Mouse (Mus musculus): ENCODE data around the gene Kif1bp.

DNA sequence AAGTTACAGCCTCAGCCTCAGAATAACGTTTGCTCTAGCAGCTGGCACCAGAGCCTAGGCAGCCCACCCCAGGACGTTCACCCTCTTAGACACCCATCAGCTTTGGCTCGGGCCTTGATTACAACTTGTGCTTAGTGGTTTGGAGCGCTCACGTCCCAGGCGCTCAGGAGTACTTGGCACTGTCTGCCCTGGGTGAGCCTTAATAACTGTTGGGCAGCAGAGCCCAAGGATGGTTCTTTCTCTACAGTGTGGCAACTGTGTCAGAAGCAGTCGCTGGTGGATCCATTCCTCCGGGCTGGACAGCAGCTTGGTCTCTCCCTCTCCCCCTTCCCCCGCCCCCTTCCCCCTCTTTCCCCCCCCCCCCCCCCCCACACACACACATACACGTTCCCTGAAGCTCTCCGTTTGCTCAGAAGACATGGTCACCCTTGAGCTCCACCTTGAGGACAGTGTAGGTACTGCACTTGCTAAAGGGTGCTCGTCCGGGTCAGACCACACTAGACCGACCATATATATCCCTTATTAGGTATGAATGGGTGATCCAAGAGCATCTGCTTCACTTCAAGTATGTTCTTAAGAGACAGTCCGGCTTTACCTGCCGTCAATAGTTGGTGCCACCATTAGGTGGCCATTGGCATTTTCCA is 28.6 kb downstream of the Kif1bp start:
- TF ChIP-seq CTCF (IDR thresholded peaks at IDR 0.05; ENCODE audit: extremely low read depth, insufficient read depth, low read length) = peak; percentile 85
- TF ChIP-seq POLR2A (IDR thresholded peaks at IDR 0.05; ENCODE audit: extremely low read depth, insufficient read depth, low read length) = no peak
